Mouse (Mus musculus): ENCODE data around the gene Card14.
A peak's percentile ranks its signal among the peaks of the same experiment; 100 is the strongest.

- TF ChIP-seq POLR2A (IDR thresholded peaks at IDR 0.05; ENCODE audit: control insufficient read depth, low read depth, low read length) (peak; percentile 8; the same call in 1 of the 2 replicates), CTCF (IDR thresholded peaks at IDR 0.05; ENCODE audit: control insufficient read depth, insufficient read depth, insufficient replicate concordance, low read depth, low read length) (no peak)
Measured at GRCm38 (mm10) chr11:119390271-119391231, 83.0 kb downstream of the Card14 start.

All from testis, adult 2 months (tissue).